In the genomic region with DNA sequence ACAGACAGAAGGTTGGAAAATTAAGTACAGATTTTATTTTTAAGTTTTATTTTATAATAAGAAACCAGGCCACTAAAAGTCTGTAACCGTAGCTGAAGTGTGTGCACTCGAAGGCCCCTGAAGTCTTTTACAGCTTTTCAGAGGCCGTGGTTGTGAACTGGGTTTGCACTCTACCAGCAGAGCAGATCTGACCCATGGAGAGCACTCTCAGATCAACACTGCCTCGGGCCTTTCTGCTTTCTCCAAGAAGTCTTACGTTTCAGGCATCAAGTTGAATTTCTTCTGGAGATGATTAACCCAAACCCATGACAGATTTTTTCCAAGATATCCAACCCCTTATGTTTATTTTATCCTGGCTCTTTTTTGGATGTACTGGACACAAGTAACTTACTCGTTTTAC, we compare ENCODE assay signal across 15 mouse cellular contexts.
"Had no signal": no experiment of that assay in that cellular context is flagged by ENCODE, and none has a peak within 500 bp of the region (broad histone marks: within the 10 kb centered on the region; RNA-seq: fewer than 3 reads in every experiment).

No protein-coding gene starts in this region.

- H3K4me1 ChIP-seq: intestine, embryonic 15.5 days; limb, embryonic 15.5 days; liver, embryonic 12.5 days; lung, embryonic 15.5 days; megakaryocyte, embryonic 14.5 days; midbrain, embryonic 12.5 days; neural tube, embryonic 15.5 days had no signal

- H3K4me2 ChIP-seq: intestine, embryonic 15.5 days; limb, embryonic 15.5 days; liver, embryonic 12.5 days; lung, embryonic 15.5 days; midbrain, embryonic 12.5 days; neural tube, embryonic 15.5 days had no signal

- H3K27me3 ChIP-seq: intestine, embryonic 15.5 days; limb, embryonic 15.5 days; liver, embryonic 12.5 days; lung, embryonic 15.5 days; megakaryocyte, embryonic 14.5 days; midbrain, embryonic 12.5 days; neural tube, embryonic 15.5 days had no signal

- H3K27ac ChIP-seq: intestine, embryonic 15.5 days; left cerebral cortex, adult 2 months; limb, embryonic 15.5 days; liver, embryonic 12.5 days; lung, embryonic 15.5 days; macrophage; midbrain, embryonic 12.5 days; neural tube, embryonic 15.5 days had no signal

- H3K36me3 ChIP-seq: intestine, embryonic 15.5 days; limb, embryonic 15.5 days; liver, embryonic 12.5 days; lung, embryonic 15.5 days; midbrain, embryonic 12.5 days; neural tube, embryonic 15.5 days had no signal

- H3K4me3 ChIP-seq: intestine, embryonic 15.5 days; left cerebral cortex, adult 2 months; limb, embryonic 15.5 days; liver, embryonic 12.5 days; lung, embryonic 15.5 days; megakaryocyte, embryonic 14.5 days; midbrain, embryonic 12.5 days; neural tube, embryonic 15.5 days had no signal

- DNase-seq: kidney, adult 8-10 months; lung, postnatal 14 days; right cerebral cortex, adult 18-20 months; spleen, adult 18-20 months; thymus, adult 2 months; thymus, postnatal 25 days had no signal

- ATAC-seq: intestine, embryonic 15.5 days; liver, embryonic 12.5 days had no signal

- H3K9ac ChIP-seq: intestine, embryonic 15.5 days; limb, embryonic 15.5 days; liver, embryonic 12.5 days; lung, embryonic 15.5 days; midbrain, embryonic 12.5 days; neural tube, embryonic 15.5 days had no signal

- H3K9me3 ChIP-seq: intestine, embryonic 15.5 days; limb, embryonic 15.5 days; liver, embryonic 12.5 days; lung, embryonic 15.5 days; megakaryocyte, embryonic 14.5 days; midbrain, embryonic 12.5 days; neural tube, embryonic 15.5 days had no signal
